Mouse (Mus musculus) large intestine, adult 2 months (tissue): ENCODE measurements around the gene Fgd5. TPM values are rescaled to one million over a fixed set of nuclear protein-coding genes. Genes with fewer than 3 reads are reported as not detected.
"Not testable (repeated sequence)": the region's sequence is repeated elsewhere in the genome, so short reads cannot be mapped to it uniquely, and the experiment has no call there.

Experiments
- DNase-seq: peaks from one replicate; pipeline ENCODE4 v3.0.0-alpha.2; 2012; ENCODE audit warnings: low read depth, low spot score
- WGBS: fragments of 180-500 bp; shearing (Covaris S2); methylation state at CpG from one replicate; pipeline ENCODE4 v1.1.7; 2018; 5-methylcytosine and 5-hydroxymethylcytosine counted together
- polyA plus RNA-seq: library from polyadenylated mRNA; depleted of rRNA; stranded (reverse); fragments of >200 nt; gene quantifications from 2 replicates; pipeline ENCODE4 v1.2.3, GENCODE M21; 2012

Gene Fgd5
- polyA plus RNA-seq, 1 experiment: 2.9 TPM

GRCm38 (mm10) chr6:92061725-92062124, 83.0 kb downstream of the Fgd5 start:
- 25% methylated on average over 5 of the region's 5 CpGs for WGBS
- DNase-seq: no peak

GRCm38 (mm10) chr6:92063452-92063851, 84.8 kb downstream of the Fgd5 start:
- DNase-seq: no peak
- 55% methylated on average over 2 of the region's 2 CpGs for WGBS

DNA sequence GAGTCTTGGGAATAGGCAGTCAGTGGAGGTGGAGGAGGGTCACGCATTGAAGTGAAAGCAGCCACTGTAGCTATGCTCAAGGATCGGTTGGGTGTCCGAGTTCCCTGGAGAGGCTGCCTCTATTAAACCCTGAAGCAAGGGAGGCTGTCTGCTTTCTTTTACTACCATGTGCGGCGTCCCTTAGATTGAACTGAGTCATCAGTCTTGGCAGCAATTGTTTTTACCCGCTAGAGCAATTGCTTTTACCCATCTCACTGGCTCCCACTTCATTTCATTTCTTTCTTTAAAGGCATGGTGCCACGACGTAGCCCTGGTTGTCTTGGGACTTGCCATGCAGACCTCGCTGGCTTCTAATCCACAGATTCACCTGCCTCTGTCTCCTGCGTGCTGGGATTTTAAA, 85.4 kb downstream of the Fgd5 start:
- 68% methylated on average over 10 of the region's 10 CpGs for WGBS

DNA sequence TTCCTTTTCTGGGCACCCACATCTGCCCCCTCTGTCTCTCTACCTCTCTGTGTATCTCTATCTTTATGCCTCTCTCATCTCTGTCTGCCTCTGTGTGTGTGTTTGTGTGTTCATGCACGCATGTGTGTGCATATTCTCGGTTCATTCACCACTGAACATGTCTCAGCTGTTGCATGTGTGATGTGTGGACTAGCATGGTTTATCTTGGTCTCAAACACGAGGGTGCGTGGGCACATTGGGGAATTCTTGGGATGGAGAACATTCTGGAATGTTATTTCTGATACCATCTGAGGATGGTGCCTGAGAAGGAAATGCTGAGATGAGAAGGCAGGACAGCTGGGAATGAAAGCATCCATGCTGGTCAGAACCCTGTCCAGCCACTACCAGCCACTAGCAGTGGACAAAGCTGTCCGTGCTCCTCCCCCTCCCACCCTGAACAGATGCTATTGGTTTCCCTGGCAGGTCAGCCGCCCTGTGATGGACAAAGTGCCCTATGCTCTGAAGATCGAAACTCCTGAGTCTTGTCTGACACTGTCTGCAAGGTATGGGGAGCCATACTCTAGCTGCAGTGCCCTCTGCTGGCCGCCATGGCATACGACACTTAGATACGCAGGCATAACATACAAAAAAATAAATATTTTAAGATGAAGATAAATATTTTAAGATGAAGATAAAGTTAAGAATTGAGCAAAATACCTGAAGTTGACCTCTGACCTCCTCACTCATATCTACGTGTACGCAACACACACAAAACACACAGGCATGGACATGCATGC, 87.2 kb downstream of the Fgd5 start:
- 46% methylated on average over 12 of the region's 12 CpGs for WGBS
- DNase-seq: no peak

More for the DNA sequence above, 85.4 kb downstream of the Fgd5 start:
- no peak for DNase-seq

DNA sequence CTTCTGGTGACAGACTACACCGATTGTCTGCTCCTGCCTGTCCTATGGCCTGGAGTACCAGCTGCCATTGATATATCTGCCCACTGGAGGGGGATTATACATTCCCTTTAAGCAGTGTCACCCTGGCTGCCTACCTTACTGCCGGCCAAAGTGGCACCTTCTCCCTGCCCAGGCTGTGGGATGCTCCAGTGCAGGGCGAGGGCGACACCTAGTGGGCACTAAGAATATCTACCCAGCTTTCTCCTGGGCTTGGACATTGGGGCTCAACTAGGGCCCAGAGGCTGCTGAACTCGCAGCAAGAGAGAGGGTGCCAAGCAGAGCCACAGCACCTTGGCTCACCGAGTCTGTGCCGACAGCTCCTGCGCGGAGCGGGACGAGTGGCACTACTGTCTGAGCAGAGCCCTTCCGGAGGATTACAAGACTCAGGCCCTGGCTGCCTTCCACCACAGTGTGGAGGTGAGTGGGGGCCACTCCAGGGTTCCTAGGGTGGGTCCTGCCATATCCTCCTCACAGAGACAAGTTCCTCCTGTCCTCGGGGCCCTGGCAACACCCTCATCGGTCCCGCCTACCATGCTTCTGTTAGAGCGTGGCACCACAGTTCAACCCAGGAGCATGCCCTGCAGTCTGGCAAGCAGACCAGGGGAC, 88.6 kb downstream of the Fgd5 start:
- 29% methylated on average over 16 of the region's 16 CpGs for WGBS
- no peak for DNase-seq

- no peak for DNase-seq
- 30% methylated on average over 15 of the region's 15 CpGs for WGBS
These were observed 92.6 kb downstream of the Fgd5 start for GRCm38 (mm10) chr6:92071121-92071839.

DNA sequence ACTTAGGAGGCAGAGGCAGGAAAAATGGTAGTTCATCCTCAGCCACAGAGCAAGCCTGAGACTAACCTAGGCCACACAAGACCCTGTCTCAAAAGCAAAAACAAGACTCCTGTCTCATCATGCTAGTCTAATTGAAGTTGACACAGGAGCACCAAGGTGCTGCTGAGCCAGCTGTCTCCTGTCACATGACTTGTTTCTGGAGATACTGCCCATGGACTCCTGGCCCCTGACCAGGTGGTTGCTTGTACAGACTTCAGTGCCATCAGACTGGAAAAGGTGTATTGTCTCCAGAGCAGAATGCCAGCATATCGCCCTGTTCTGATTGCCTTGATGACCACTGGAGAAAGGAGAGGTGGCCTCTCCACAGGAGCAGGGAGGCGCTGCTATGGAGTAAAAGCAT, 102.1 kb downstream of the Fgd5 start:
- 93% methylated on average over 2 of the region's 2 CpGs for WGBS
- DNase-seq: no peak

DNA sequence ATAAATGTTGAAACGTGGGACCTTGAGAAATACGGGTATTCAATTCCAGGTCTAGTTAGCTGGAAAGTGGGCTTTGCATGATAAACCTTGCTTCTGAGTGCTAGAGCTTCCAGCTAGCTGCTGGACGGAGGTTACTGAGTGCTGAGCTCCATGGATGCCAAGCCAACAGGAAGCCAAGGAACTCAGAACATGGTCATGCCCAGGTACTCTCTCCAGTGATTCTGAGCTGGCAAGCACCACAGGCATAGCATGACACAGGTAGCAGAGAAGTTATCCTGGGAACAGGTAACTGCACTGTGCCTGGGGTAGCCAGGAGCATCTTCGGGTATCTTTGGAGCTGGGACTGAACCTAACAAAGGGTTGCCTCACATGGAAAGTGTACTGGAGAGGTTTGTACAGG, 104.1 kb downstream of the Fgd5 start:
- DNase-seq: no peak
- WGBS: 84% methylated on average over 4 of the region's 4 CpGs

GRCm38 (mm10) chr6:92084932-92085331, 106.3 kb downstream of the Fgd5 start:
- 84% methylated on average over 3 of the region's 3 CpGs for WGBS
- DNase-seq: no peak

DNA sequence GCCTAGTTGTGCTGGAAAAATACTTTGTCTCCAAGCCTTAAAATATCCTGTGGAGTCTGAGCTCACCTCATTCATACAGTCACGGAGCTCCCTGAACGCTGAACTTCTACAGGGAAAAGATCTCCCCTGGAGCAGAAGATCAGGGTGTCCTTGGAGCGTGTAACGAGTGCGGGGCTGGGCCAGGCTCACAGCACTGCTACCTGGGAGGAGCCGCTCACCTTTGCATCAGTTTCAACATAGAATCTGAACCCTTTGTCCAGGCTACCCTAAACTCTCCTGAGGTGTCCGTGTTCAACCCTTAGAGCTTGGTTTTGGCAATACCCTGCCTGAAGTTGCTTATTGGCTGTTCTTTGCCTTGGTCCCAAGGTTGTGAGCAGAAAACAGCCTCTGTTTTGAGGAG, 110.5 kb downstream of the Fgd5 start:
- DNase-seq: not testable (repeated sequence)
- WGBS: 87% methylated on average over 7 of the region's 7 CpGs

GRCm38 (mm10) chr6:92089982-92090381, 111.3 kb downstream of the Fgd5 start:
- WGBS: 96% methylated on average over 4 of the region's 4 CpGs
- no peak for DNase-seq

DNA sequence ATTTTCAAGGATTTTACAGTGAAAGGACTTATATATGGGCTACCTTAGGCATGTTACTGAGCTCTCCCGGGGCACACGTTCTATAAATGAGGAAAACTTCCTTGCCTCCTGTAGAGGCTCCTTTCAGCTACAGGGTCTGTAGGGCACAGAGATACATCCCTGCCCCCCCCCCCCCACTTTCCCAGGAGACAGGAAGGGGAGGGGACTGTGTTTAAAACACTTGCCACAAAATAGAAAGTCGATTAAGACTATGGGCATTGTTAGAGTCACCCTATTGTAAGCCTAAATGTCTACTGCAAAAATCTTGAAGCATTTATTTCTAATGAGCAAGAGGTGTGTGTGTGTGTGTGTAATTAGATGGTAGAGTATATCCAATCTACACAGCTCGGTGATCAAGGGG, 111.8 kb downstream of the Fgd5 start:
- no peak for DNase-seq
- WGBS: 5% methylated on average over 4 of the region's 4 CpGs

DNA sequence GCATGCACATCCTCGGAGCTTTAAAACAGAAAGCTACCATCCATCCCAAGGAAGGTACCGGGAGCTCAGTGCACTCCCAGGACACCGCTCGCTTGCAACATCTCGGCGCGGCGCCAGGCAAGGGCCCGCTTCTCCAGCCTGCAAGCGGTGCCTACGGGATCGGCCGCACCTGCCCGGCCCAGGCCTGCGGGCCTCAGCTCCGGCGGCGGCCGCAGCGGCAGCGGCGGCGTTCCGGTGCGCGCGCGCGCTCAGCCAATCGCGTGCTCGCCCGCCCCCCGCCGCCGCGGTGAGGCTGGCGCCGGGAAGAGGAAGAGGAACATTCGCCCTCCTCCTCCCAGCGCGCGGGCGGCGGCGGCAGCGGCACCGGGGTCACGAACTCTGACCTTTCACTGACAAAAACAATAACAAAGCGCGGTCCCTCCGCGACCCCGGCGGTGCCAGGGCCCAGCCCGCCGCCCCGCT, 112.5 kb downstream of the Fgd5 start, which contains the start of gene Nr2c2:
Gene Nr2c2 (plus strand): TSS at position 261 of the 462 bp plus-strand sequence.
- under 1% methylated on average over 47 of the region's 58 CpGs for WGBS
- no peak for DNase-seq

DNA sequence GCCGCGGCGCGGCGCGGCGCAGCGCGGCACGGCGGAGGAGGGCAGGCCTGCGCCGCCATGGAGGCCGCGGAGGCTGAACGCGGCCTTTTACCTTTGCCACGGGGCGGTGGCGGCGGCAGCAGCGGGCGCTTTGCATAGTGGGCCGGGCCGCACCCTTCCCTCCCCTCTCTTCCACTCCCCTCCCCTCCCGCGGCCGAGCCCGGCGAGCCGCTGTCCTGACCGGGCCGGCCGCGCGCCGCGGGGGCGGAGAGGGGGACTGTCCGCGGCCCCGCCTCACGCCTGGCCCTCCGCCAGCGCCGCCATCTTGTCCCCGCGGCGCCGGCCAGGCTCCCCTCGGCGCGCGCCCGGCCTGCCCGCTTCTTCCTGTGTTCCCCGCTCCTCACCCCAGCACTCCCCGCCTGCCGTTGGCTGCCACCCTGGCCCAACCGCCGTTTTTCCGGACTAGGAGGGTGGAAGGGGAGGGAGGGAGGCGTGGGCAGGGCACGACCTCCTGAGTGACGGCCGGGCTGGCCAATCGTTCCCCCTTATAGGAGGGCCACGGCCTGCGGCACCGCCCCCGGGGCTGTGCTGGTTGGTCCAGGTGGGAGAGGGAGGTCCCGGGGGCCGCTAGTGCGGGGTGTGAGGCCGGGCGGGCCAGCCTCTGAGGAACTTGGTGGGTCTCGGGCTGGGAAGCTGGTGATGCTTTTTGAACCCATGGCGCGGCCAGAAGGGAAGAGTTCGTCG, 113.2 kb downstream of the Fgd5 start:
- DNase-seq: peak; percentile 95
- WGBS: under 1% methylated on average over 67 of the region's 81 CpGs

DNA sequence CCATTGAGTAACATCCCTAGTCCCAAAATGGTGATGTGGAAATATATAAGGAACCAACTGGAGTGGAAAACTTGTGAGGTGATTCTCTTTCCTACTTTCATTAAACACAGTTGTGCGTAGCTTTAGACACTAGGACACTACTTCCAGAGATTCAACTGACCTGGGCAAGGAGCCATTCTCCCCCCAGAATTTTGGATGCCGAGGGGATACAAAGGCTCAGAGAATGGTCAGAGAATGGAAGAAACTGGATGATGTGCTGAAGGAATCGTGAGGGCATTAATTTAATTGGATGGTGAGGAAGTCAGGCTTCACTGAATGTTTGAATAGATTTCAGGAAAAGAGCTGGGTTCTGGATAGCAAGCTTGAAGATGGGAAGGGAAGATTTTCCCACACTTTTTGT, 114.1 kb downstream of the Fgd5 start:
- no peak for DNase-seq
- WGBS: 9% methylated on average over 3 of the region's 3 CpGs

- WGBS: 88% methylated on average over 2 of the region's 2 CpGs
- DNase-seq: no peak
These were observed 115.2 kb downstream of the Fgd5 start for GRCm38 (mm10) chr6:92093869-92094268.

DNA sequence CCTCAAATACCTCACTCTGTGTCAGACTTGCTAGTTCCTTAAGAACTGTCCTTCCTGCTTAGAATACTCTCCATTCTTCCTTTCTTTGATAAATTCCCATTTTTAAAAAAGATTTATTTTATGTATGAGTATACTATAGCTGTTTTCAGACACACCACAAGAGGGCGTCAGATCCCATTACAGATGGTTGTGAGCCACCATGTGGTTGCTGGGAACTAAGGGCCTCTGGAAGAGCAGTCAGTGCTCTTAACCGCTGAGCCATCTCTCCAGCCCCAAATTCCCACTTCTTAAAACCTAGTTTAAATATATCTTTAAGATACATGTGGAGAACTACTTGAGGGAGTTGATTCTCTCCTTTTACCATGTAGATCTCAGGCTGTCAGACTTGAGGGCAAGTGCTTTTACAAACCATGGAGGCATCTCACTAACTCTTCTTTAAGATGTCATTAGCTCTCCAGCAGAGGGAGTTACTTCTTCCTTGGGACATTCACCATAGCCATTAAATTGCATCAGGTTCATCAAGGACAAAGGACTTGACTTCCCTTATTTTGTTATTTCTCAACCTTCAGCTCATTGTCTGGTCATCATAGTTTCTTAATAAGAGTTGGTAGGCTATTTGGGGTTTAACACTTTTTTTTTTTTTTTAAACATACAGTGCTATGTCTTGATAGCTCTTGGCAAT, 122.1 kb downstream of the Fgd5 start:
- 80% methylated on average over 2 of the region's 2 CpGs for WGBS
- DNase-seq: no peak

DNA sequence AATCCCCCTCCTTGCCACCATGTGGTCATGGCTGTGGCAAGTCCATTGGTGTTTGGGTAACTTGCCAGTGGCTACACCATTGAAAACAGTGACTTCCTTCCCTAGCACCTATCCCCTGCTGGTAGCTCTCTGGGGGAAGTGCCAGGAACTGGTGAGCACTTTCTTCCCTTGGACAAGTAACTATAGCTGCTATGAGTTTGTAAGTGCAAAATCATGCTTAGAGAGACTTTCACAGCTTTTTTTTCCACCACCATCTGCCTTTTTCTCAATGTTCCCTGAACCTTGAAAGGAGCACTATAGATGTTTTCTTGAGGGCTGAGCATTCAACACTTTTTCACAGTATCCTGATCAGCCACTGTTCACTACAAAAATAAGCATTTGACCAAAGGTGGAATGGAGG, 145.9 kb downstream of the Fgd5 start:
- DNase-seq: no peak
